Mouse (Mus musculus) intestine, postnatal 0 days (tissue): ENCODE measurements around the gene Arpc3. TPM values are rescaled to one million over a fixed set of nuclear protein-coding genes. Genes with fewer than 3 reads are reported as not detected.

Experiments
- ATAC-seq: fragments of 200-750 bp; cut with Nextera tagmentation; 2 replicates; pipeline ENCODE4 v1.8.0; 2017; ENCODE audit warnings: mild to moderate bottlenecking, moderate TSS enrichment, moderate library complexity
- H3K27ac ChIP-seq: fragments of 300-500 bp; sonication (generic); 2 replicates; pipeline ENCODE4 v1.5.1; 2014; ENCODE audit warnings: mild to moderate bottlenecking, low read depth, low read length, moderate library complexity
- H3K27me3 ChIP-seq: fragments of 300-500 bp; sonication (generic); replicated peaks from 2 replicates; pipeline ENCODE4 v1.6.1; 2014; ENCODE audit warnings: low read length, mixed read lengths; ENCODE audit not compliant: control insufficient read depth, insufficient read depth
- H3K36me3 ChIP-seq: fragments of 300-500 bp; sonication (generic); 2 replicates; pipeline ENCODE4 v1.6.1; 2014; ENCODE audit warnings: mild to moderate bottlenecking, moderate library complexity; ENCODE audit not compliant: control insufficient read depth, insufficient read depth
- H3K4me1 ChIP-seq: fragments of 300-500 bp; sonication (generic); replicated peaks from 2 replicates; pipeline ENCODE4 v1.6.1; 2014; ENCODE audit warnings: antibody characterized with exemption, low read length, mixed read lengths; ENCODE audit not compliant: control insufficient read depth, insufficient read depth
- H3K4me2 ChIP-seq: fragments of 300-500 bp; sonication (generic); replicated peaks from 2 replicates; pipeline ENCODE4 v1.6.1; 2014; ENCODE audit warnings: low read depth, mild to moderate bottlenecking, moderate library complexity
- H3K4me3 ChIP-seq: fragments of 300-500 bp; sonication (generic); 2 replicates; pipeline ENCODE4 v1.5.1; 2014; ENCODE audit warnings: low read depth, low read length
- H3K9ac ChIP-seq: fragments of 300-500 bp; sonication (generic); 2 replicates; pipeline ENCODE4 v1.6.1; 2014; ENCODE audit warnings: mild to moderate bottlenecking, low read depth, low read length
- H3K9me3 ChIP-seq: fragments of 300-500 bp; sonication (generic); 2 replicates; pipeline ENCODE4 v1.6.1; 2016; ENCODE audit warnings: mixed run types; ENCODE audit not compliant: control insufficient read depth
- CTCF ChIP-seq: sonication (generic); IDR thresholded peaks from 2 replicates; pipeline ENCODE4 v1.5.1; 2016; ENCODE audit warnings: low read depth, mild to moderate bottlenecking, control low read depth, antibody characterized with exemption, moderate library complexity
- WGBS: fragments of 180-500 bp; shearing (Covaris S2); extraction: QIAGEN DNeasy Blood & Tissue Kit; methylation state at CpG from one replicate; pipeline ENCODE4 v1.1.7; 2014; 5-methylcytosine and 5-hydroxymethylcytosine counted together
- polyA plus RNA-seq: library from polyadenylated mRNA; unstranded; fragments of >200 nt; fragmentation: Nextera tagmentation; extraction: Ambion mirVana; gene quantifications from 2 replicates; pipeline ENCODE4 v1.2.1, GENCODE M21; 2015

Gene Arpc3
- polyA plus RNA-seq, 1 experiment from 2014 or later = 171 TPM

DNA sequence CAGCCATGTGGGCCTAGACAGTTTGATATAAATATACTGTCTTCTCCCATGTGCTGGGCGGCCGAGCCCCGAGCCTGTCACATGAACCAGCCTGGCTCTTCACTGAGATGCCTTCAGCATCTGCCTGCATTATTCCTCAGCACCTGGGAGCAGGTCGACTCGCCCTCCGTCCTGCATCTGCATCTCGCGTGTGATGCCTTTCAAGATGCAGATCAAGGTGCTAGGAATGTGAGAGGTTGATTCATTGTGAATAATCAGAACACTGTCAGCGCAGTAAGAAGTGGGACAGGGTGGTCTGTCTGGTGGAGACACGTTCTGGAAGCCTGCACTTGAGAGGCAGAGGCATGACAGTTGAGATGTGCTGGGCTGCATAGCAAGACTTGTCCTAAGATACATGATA is 52.8 kb downstream of the Arpc3 start:
- H3K36me3 ChIP-seq = peaks cover 70% of the 10 kb centered on the region

GRCm38 (mm10) chr5:122445051-122445610 is 53.5 kb downstream of the Arpc3 start:
- 93% methylated on average over 11 of the region's 11 CpGs for WGBS
- Histone ChIP-seq H3K36me3 (peaks cover 63% of the 10 kb centered on the region), H3K4me2 (no peak overlapping the region), H3K27me3 (no peaks in the 10 kb centered on the region), H3K4me1 (no peaks in the 10 kb centered on the region), H3K27ac (no peak overlapping the region), H3K9ac (no peak overlapping the region), H3K4me3 (no peak overlapping the region), H3K9me3 (no peaks in the 10 kb centered on the region)
- ATAC-seq = no peak
- no peak for TF ChIP-seq CTCF

More for the DNA sequence above, 52.8 kb downstream of the Arpc3 start:
- Histone ChIP-seq H3K9ac (no peak overlapping the region), H3K27ac (no peak overlapping the region), H3K4me2 (no peak overlapping the region), H3K9me3 (no peaks in the 10 kb centered on the region), H3K4me3 (no peak overlapping the region), H3K4me1 (no peaks in the 10 kb centered on the region), H3K27me3 (no peaks in the 10 kb centered on the region)
- no peak for TF ChIP-seq CTCF
- ATAC-seq = no peak
- WGBS = 93% methylated on average over 10 of the region's 10 CpGs

GRCm38 (mm10) chr5:122447857-122448256 is 56.2 kb downstream of the Arpc3 start:
- Histone ChIP-seq H3K9me3 (no peaks in the 10 kb centered on the region), H3K27me3 (no peaks in the 10 kb centered on the region), H3K9ac (no peak overlapping the region), H3K36me3 (peaks cover 45% of the 10 kb centered on the region), H3K4me1 (no peaks in the 10 kb centered on the region), H3K4me2 (no peak overlapping the region), H3K4me3 (no peak overlapping the region), H3K27ac (no peak overlapping the region)
- TF ChIP-seq CTCF = no peak
- 74% methylated on average over 8 of the region's 8 CpGs for WGBS
- ATAC-seq = no peak

DNA sequence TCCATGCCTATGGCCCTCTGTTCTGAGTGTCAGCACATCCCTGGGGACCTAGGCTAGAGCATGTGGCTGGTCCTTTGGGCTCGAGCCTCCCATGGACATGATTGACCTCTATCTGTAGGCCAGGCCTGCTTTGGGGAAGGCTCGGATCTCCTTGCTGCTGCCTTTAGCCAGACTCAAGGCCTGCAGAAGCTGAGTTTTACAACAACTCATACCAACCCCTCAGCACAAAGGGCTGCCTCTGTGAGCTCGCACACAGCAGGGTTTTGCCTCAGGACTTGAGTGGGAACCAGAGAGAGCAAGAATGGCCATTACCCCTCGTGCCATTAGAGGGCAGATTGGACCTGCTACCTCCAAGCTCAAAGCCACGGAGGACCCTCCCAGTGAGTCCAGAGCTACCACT is 57.2 kb downstream of the Arpc3 start:
- TF ChIP-seq CTCF = no peak
- no peak overlapping the region for H3K27ac ChIP-seq
- no peak overlapping the region for H3K9ac ChIP-seq
- WGBS = 77% methylated on average over 5 of the region's 5 CpGs
- ATAC-seq = no peak
- no peak overlapping the region for H3K4me3 ChIP-seq
- H3K9me3 ChIP-seq = no peaks in the 10 kb centered on the region
- no peaks in the 10 kb centered on the region for H3K27me3 ChIP-seq
- H3K4me1 ChIP-seq = no peaks in the 10 kb centered on the region
- H3K4me2 ChIP-seq = no peak overlapping the region
- peaks cover 45% of the 10 kb centered on the region for H3K36me3 ChIP-seq

DNA sequence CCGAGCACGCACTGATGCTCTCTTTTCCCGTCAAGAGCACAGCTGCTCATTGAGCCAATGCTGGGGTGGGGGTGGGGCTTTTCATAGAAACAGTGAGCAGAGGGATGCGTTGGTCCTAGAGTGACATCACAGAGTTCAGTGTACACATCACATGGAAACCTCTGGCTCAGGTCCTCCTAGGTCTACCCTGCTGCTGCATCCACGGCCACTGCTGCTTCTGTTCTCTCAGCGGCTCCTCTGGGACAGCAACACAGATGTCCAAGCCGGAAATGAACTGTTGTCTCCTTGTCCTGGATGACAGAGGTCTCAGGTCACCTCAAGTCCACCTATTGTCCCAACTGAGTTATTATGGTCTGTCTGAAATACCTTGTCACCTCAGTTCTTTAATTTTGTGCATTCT is 58.3 kb downstream of the Arpc3 start:
- no peaks in the 10 kb centered on the region for H3K27me3 ChIP-seq
- no peak overlapping the region for H3K4me2 ChIP-seq
- peaks cover 45% of the 10 kb centered on the region for H3K36me3 ChIP-seq
- WGBS = 70% methylated on average over 7 of the region's 7 CpGs
- no peak overlapping the region for H3K9ac ChIP-seq
- no peak for ATAC-seq
- H3K9me3 ChIP-seq = no peaks in the 10 kb centered on the region
- H3K27ac ChIP-seq = no peak overlapping the region
- no peak for TF ChIP-seq CTCF
- H3K4me3 ChIP-seq = no peak overlapping the region
- no peaks in the 10 kb centered on the region for H3K4me1 ChIP-seq

GRCm38 (mm10) chr5:122450913-122451317 is 59.2 kb downstream of the Arpc3 start:
- Histone ChIP-seq H3K36me3 (peaks cover 44% of the 10 kb centered on the region), H3K27me3 (no peaks in the 10 kb centered on the region), H3K4me1 (no peaks in the 10 kb centered on the region), H3K27ac (no peak overlapping the region), H3K4me3 (no peak overlapping the region), H3K9ac (no peak overlapping the region), H3K4me2 (no peak overlapping the region), H3K9me3 (no peaks in the 10 kb centered on the region)
- TF ChIP-seq CTCF = no peak
- no peak for ATAC-seq
- WGBS = 60% methylated on average over 5 of the region's 5 CpGs

DNA sequence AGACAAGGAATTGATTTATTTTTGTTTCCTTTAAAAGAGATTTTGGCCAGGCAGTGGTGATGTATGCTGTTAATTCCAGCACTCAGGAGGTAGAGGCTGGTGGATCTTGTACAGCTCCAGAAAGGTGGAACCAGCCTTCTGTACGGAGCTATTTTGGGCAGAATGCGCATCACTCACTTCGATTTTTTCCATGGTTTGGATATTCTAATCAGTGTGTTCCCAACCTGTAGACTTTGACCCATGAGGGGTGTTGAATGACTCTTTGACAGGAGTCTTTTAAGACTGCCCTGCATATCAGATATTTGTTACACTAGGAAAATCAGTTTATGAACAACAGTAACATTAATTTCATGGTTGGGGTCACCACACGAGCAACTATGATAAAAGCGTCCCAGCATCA is 59.6 kb downstream of the Arpc3 start:
- WGBS = 77% methylated on average over 5 of the region's 5 CpGs
- Histone ChIP-seq H3K27ac (no peak overlapping the region), H3K9me3 (no peaks in the 10 kb centered on the region), H3K9ac (no peak overlapping the region), H3K4me3 (no peak overlapping the region), H3K4me1 (no peaks in the 10 kb centered on the region), H3K36me3 (peaks cover 42% of the 10 kb centered on the region), H3K27me3 (no peaks in the 10 kb centered on the region), H3K4me2 (no peak overlapping the region)
- TF ChIP-seq CTCF = no peak
- no peak for ATAC-seq
